Mouse (Mus musculus) lung, postnatal 0 days (tissue): Measurements from ENCODE around the gene Mta3.

Source experiments
- CTCF ChIP-seq: IDR thresholded peaks from 2 replicates; pipeline ENCODE4 v1.5.1; 2016; ENCODE audit warnings: antibody characterized with exemption, mild to moderate bottlenecking
- EP300 ChIP-seq: IDR thresholded peaks from 2 replicates; pipeline ENCODE4 v1.6.1; 2016; ENCODE audit warnings: antibody characterized with exemption, mild to moderate bottlenecking, control low read depth

DNA sequence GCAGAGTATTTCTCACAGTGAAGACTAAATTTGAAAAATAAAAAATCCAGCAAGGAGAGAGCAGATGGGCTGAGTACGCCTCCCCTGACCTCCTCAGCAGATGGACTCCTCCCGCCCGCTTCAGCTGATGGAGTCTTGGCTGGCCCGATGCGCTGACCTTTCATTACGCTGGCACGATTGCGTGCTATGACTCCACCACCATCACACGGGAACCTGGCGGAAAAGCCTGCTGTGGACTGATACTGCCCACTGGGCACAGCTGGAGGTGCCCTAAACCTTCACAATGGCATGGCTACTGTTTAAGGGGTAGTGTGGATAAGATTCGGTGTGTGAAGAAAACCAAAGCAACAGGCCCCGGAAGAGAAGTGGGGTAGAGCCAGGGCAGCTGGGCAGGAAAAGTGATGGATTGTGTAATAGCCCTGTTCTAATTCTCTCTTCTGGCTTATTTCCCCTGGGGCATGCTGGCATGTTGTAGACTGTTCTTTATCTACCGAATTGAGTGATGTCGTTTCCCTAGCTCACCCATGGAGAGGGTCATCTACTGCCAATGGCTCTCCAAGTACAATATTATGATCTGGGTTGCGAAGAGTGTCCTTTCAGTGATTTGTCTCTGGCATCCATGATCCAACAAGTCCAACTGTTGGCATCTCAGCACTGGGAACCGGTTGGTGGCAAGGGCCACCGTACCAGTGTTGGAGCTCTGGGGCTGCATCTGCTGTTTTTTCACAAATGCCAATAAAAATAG lies 106.4 kb downstream of the Mta3 start:
- TF ChIP-seq CTCF (no peak), EP300 (no peak)
